Mouse (Mus musculus) adrenal gland, adult 10 weeks (tissue): ENCODE measurements around the gene Tppp. TPM values are rescaled to one million over a fixed set of nuclear protein-coding genes. Genes with fewer than 3 reads are reported as not detected.

Experiments
- polyA plus RNA-seq: library from polyadenylated mRNA; stranded (reverse); fragments of 350-450 nt; fragmentation: Illumina TruSeq; extraction: RNeasy Lipid Tissue Mini Kit (QIAGEN cat#74804); gene quantifications from one replicate; pipeline ENCODE4 v1.2.3, GENCODE M21; 2014; ENCODE audit warnings: low read depth, low replicate concordance

Gene Tppp
- 13.8 TPM for polyA plus RNA-seq

GRCm38 (mm10) chr13:74008948-74009718, at the start of gene Tppp:
Tppp (plus strand) TSS chr13:74009407.

DNA sequence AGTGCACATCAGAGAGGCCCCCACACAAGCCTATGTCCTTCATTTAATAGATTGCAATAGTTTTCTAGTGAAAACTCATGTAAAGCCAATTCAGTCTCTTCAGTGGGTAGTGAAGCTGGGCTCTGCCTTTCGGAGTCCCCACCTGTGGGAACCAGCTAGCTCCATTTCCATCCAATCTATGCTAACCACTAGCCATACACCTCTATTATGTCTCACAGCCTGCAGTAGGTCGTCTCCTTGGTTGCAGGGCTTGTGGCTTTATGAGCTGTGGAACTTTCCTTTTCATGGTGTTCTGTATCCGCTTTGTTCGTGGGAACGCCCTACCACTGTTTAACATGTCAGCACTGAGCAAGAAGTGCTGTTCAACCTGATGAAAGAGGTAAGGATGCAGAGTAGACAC, 45.7 kb upstream of the Tppp start, which contains the start of gene Zdhhc11:
Gene Zdhhc11, plus strand, starts transcription at position 301 of the 400 bp plus-strand sequence.

DNA sequence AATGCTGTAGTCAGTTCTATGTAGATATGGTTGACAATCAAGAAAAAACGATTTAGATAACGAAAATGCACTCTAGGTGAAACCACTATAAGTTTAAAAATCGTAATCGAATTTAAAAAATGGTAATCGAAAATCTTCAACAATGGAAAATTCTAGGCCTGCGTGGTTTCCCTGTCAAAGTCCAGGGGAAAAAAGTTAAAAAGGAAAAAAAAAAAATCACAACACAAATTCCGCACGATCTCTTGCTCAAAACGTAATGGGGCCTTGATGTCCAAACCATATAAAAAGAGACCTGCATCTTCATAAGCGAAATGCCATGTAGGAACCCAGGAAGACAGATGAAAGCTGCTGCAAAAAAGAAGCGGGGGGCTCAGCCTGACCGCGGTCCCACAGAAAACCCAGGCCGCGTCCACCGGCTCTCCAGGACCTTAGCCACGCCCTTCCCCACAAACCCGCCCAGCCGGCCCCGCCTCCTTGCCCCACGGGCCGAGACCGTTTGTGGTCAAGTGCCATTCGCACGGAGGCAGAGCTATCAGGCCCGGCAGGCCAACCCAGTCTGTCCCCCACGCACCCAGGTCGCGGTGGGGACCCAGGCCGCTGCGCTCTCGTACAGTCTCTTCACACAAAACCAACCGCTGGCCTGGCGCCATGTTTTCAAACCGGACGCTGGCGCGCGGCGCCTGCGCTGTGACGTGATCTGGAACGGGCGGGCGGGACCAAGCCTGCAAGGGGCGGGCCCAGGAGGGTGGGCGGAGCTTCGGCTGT, 52.6 kb downstream of the Tppp start, which contains the start of gene Cep72:
Gene Cep72, minus strand, starts transcription at position 687 of the 765 bp plus-strand sequence.

Other genes with a start within 250 kb of the Tppp start
- gene Nkd2, start 161.8 kb upstream of the Tppp start, polyA plus RNA-seq, result 0.70 TPM
- gene Trip13, start 71.6 kb upstream of the Tppp start, polyA plus RNA-seq, result 3.3 TPM
- gene Brd9, start 71.6 kb upstream of the Tppp start, polyA plus RNA-seq, result 39.1 TPM
- not detected for gene Zdhhc11, start 45.6 kb upstream of the Tppp start, polyA plus RNA-seq
- gene Cep72, start 52.9 kb downstream of the Tppp start, polyA plus RNA-seq, result 5.9 TPM
- gene Slc9a3, start 112.0 kb downstream of the Tppp start, polyA plus RNA-seq, result 0.12 TPM
- gene Exoc3, start 199.3 kb downstream of the Tppp start, polyA plus RNA-seq, result 80.3 TPM